Mouse (Mus musculus) limb, embryonic 10.5 days (tissue): ENCODE results near the gene Tbx3. TPM values are rescaled to one million over a fixed set of nuclear protein-coding genes. Genes with fewer than 3 reads are reported as not detected.
A peak's percentile ranks its signal among the peaks of the same experiment; 100 is the strongest.

Experiments used
- DNase-seq: peaks from one replicate; pipeline ENCODE4 v3.0.0-alpha.2; 2017; ENCODE audit warnings: low spot score
- H3K27ac ChIP-seq: fragments of 300-500 bp; sonication (generic); 2 replicates; pipeline ENCODE4 v1.5.1; 2016; ENCODE audit warnings: mild to moderate bottlenecking
- H3K27me3 ChIP-seq: fragments of 300-500 bp; sonication (generic); 2 replicates; pipeline ENCODE4 v1.6.1; 2016; ENCODE audit warnings: low read depth, mild to moderate bottlenecking; ENCODE audit not compliant: poor library complexity, severe bottlenecking
- H3K36me3 ChIP-seq: fragments of 300-500 bp; sonication (generic); 2 replicates; pipeline ENCODE4 v1.6.1; 2016; ENCODE audit warnings: mild to moderate bottlenecking, moderate library complexity
- H3K4me1 ChIP-seq: fragments of 300-500 bp; sonication (generic); 2 replicates; pipeline ENCODE4 v1.6.1; 2016
- H3K4me3 ChIP-seq: fragments of 300-500 bp; sonication (generic); 2 replicates; pipeline ENCODE4 v1.5.1; 2016; ENCODE audit warnings: mild to moderate bottlenecking, moderate library complexity
- H3K9me3 ChIP-seq: fragments of 300-500 bp; sonication (generic); replicated peaks from 2 replicates; pipeline ENCODE4 v1.6.1; 2016; ENCODE audit warnings: mild to moderate bottlenecking
- WGBS: fragments of 180-500 bp; shearing (Covaris S2); methylation state at CpG from one replicate; pipeline ENCODE4 v1.1.7; 2016; 5-methylcytosine and 5-hydroxymethylcytosine counted together
- polyA plus RNA-seq: library from polyadenylated mRNA; unstranded; fragments of >200 nt; fragmentation: Nextera tagmentation; extraction: Ambion mirVana; gene quantifications from 2 replicates; pipeline ENCODE4 v1.2.1, GENCODE M21; 2016

Gene Tbx3
- polyA plus RNA-seq, 1 experiment from 2014 or later: 55.3 TPM

GRCm38 (mm10) chr5:119684701-119685391 is 14.4 kb downstream of the Tbx3 start:
- peak overlapping the region; percentile 79; the same call in 1 of the 2 replicates for H3K27ac ChIP-seq
- H3K4me3 ChIP-seq: peak overlapping the region; percentile 44
- 2% methylated on average over 15 of the region's 15 CpGs for WGBS
- peaks cover 34% of the 10 kb centered on the region for H3K36me3 ChIP-seq
- peaks cover 95% of the 10 kb centered on the region for H3K27me3 ChIP-seq
- H3K9me3 ChIP-seq: no peaks in the 10 kb centered on the region
- peak; percentile 56 for DNase-seq
- peaks cover 97% of the 10 kb centered on the region for H3K4me1 ChIP-seq

- DNase-seq: peak; percentile 72
- H3K36me3 ChIP-seq: peaks cover 26% of the 10 kb centered on the region
Observed at GRCm38 (mm10) chr5:119685446-119686198, 15.2 kb downstream of the Tbx3 start.

GRCm38 (mm10) chr5:119686199-119686964 is 15.9 kb downstream of the Tbx3 start:
- WGBS: 2% methylated on average over 30 of the region's 30 CpGs
- H3K27me3 ChIP-seq: peaks cover 91% of the 10 kb centered on the region
- H3K9me3 ChIP-seq: no peaks in the 10 kb centered on the region
- H3K4me1 ChIP-seq: peaks cover 94% of the 10 kb centered on the region
- DNase-seq: peak; percentile 64
- peak overlapping the region; percentile 44 for H3K4me3 ChIP-seq
- H3K36me3 ChIP-seq: peaks cover 18% of the 10 kb centered on the region
- H3K27ac ChIP-seq: peak overlapping the region; percentile 79

More at GRCm38 (mm10) chr5:119685446-119686198, 15.2 kb downstream of the Tbx3 start:
- peak overlapping the region; percentile 44 for H3K4me3 ChIP-seq
- H3K27me3 ChIP-seq: peaks cover 95% of the 10 kb centered on the region
- under 1% methylated on average over 22 of the region's 22 CpGs for WGBS
- peak overlapping the region; percentile 79 for H3K27ac ChIP-seq
- H3K4me1 ChIP-seq: peaks cover 98% of the 10 kb centered on the region
- no peaks in the 10 kb centered on the region for H3K9me3 ChIP-seq

GRCm38 (mm10) chr5:119687005-119687855 is 16.8 kb downstream of the Tbx3 start:
- peak; percentile 68 for DNase-seq
- Histone ChIP-seq H3K4me3 (peak overlapping the region; percentile 35), H3K27ac (peak overlapping the region; percentile 79), H3K4me1 (peaks cover 86% of the 10 kb centered on the region), H3K9me3 (no peaks in the 10 kb centered on the region), H3K36me3 (peaks cover 12% of the 10 kb centered on the region), H3K27me3 (peaks cover 86% of the 10 kb centered on the region)
- WGBS: 3% methylated on average over 36 of the region's 36 CpGs

- H3K9me3 ChIP-seq: no peaks in the 10 kb centered on the region
- H3K27ac ChIP-seq: peak overlapping the region; percentile 53
- 0 out of 2 replicates have a peak overlapping the region, but pooled peaks have one; percentile 8 for H3K4me3 ChIP-seq
- peak; percentile 39 for DNase-seq
- H3K4me1 ChIP-seq: peaks cover 80% of the 10 kb centered on the region
- WGBS: 10% methylated on average over 22 of the region's 22 CpGs
- H3K27me3 ChIP-seq: peaks cover 86% of the 10 kb centered on the region
- H3K36me3 ChIP-seq: peaks cover 6% of the 10 kb centered on the region
Observed at GRCm38 (mm10) chr5:119687856-119688206, 17.4 kb downstream of the Tbx3 start.

- 20% methylated on average over 3 of the region's 3 CpGs for WGBS
- H3K27ac ChIP-seq: peak overlapping the region; percentile 53
- H3K4me3 ChIP-seq: no peak overlapping the region
Observed at GRCm38 (mm10) chr5:119688306-119688705, 17.8 kb downstream of the Tbx3 start.

GRCm38 (mm10) chr5:119688914-119689420 is 18.5 kb downstream of the Tbx3 start:
- DNase-seq: no peak
- Histone ChIP-seq H3K4me1 (peaks cover 73% of the 10 kb centered on the region), H3K27me3 (peaks cover 86% of the 10 kb centered on the region), H3K27ac (peak overlapping the region; percentile 53; the same call in 1 of the 2 replicates), H3K9me3 (no peaks in the 10 kb centered on the region), H3K4me3 (no peak overlapping the region), H3K36me3 (no peaks in the 10 kb centered on the region)
- 5% methylated on average over 8 of the region's 8 CpGs for WGBS

More at GRCm38 (mm10) chr5:119688306-119688705, 17.8 kb downstream of the Tbx3 start:
- H3K4me1 ChIP-seq: peaks cover 75% of the 10 kb centered on the region
- peaks cover 1% of the 10 kb centered on the region; the same call in 1 of the 2 replicates for H3K36me3 ChIP-seq
- H3K9me3 ChIP-seq: no peaks in the 10 kb centered on the region
- H3K27me3 ChIP-seq: peaks cover 86% of the 10 kb centered on the region
- DNase-seq: no peak

- H3K36me3 ChIP-seq: no peaks in the 10 kb centered on the region
- peaks cover 75% of the 10 kb centered on the region for H3K4me1 ChIP-seq
- H3K27me3 ChIP-seq: peaks cover 85% of the 10 kb centered on the region
- DNase-seq: no peak
- H3K4me3 ChIP-seq: no peak overlapping the region
- 0 out of 2 replicates have a peak overlapping the region, but pooled peaks have one; percentile 25 for H3K27ac ChIP-seq
- 31% methylated on average over 3 of the region's 3 CpGs for WGBS
- H3K9me3 ChIP-seq: no peaks in the 10 kb centered on the region
Observed at GRCm38 (mm10) chr5:119689501-119689900, 19.0 kb downstream of the Tbx3 start.

- H3K9me3 ChIP-seq: no peaks in the 10 kb centered on the region
- peak; percentile 91 for DNase-seq
- 0 out of 2 replicates have a peak overlapping the region, but pooled peaks have one; percentile 2 for H3K4me3 ChIP-seq
- WGBS: under 1% methylated on average over 13 of the region's 13 CpGs
- H3K36me3 ChIP-seq: no peaks in the 10 kb centered on the region
- no peak overlapping the region; the same call in 1 of the 2 replicates for H3K27ac ChIP-seq
- H3K4me1 ChIP-seq: peaks cover 75% of the 10 kb centered on the region
- H3K27me3 ChIP-seq: peaks cover 81% of the 10 kb centered on the region
Observed at GRCm38 (mm10) chr5:119691075-119691474, 20.6 kb downstream of the Tbx3 start.

- Histone ChIP-seq H3K36me3 (no peaks in the 10 kb centered on the region), H3K27me3 (peaks cover 73% of the 10 kb centered on the region), H3K4me3 (no peak overlapping the region), H3K27ac (no peak overlapping the region), H3K4me1 (peaks cover 62% of the 10 kb centered on the region), H3K9me3 (no peaks in the 10 kb centered on the region)
- WGBS: 34% methylated on average over 6 of the region's 6 CpGs
- DNase-seq: no peak
Observed at GRCm38 (mm10) chr5:119692425-119692824, 22.0 kb downstream of the Tbx3 start.

- WGBS: 12% methylated on average over 8 of the region's 8 CpGs
- H3K27me3 ChIP-seq: peaks cover 51% of the 10 kb centered on the region
- no peaks in the 10 kb centered on the region for H3K36me3 ChIP-seq
- peak overlapping the region; percentile 62; the same call in 1 of the 2 replicates for H3K27ac ChIP-seq
- DNase-seq: no peak
- no peak overlapping the region for H3K4me3 ChIP-seq
- H3K9me3 ChIP-seq: no peaks in the 10 kb centered on the region
- peaks cover 37% of the 10 kb centered on the region for H3K4me1 ChIP-seq
Observed at GRCm38 (mm10) chr5:119694914-119695313, 24.4 kb downstream of the Tbx3 start.
